Mouse (Mus musculus) CH12.LX (cell line): Measurements from ENCODE around the gene Cblb.

Experiments
- CTCF ChIP-seq, 2 experiments: IDR thresholded peaks in 1 of 2; conservative IDR thresholded peaks in 1 of 2; 2 replicates each; pipeline ENCODE4 v1.5.1; 2011 to 2012; ENCODE audit warnings: low read depth in 2 of 2, low read length in 2 of 2, improper control_type of control experiment in 1 of 2, inconsistent platforms in 1 of 2, mild to moderate bottlenecking in 1 of 2, moderate library complexity in 1 of 2
- E2F4 ChIP-seq: IDR thresholded peaks from 2 replicates; pipeline ENCODE4 v1.6.1; 2011; ENCODE audit warnings: low read depth, low read length, improper control_type of control experiment; ENCODE audit not compliant: insufficient replicate concordance

GRCm38 (mm10) chr16:52132808-52133490 lies 101.9 kb downstream of the Cblb start:
- no peak for TF ChIP-seq CTCF (conservative IDR thresholded peaks at IDR 0.05 in 1 of 2, IDR thresholded peaks at IDR 0.05 in 1 of 2; ENCODE audit: low read depth in 2 of 2, low read length in 2 of 2)
- TF ChIP-seq E2F4, result no peak
